Mouse (Mus musculus): ENCODE measurements around the gene Map4k3.

DNA sequence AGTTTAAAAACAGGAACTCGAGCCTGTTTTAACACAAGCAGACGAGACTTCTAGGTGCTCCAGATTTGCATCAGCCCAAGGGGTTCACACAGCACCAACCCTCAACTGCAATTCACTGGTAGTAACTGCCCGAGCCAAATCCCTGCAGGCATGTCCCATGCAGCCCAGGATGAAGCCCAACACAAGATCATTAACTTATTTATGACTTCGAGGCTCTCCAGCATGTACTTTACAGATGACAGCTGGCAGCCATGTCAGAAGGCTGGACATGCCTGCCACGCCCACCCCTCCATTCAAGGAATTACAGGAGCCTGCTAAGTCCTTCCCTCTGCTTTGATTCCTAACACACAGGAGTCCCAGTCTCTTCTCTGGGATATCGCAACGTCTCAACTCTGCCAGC lies 29.4 kb downstream of the Map4k3 start:
- no peak for TF ChIP-seq USF2 (IDR thresholded peaks at IDR 0.05; ENCODE audit: borderline replicate concordance in 1 of 2, insufficient read depth in 1 of 2, low read depth in 1 of 2, low read length in 2 of 2)
- no peak for TF ChIP-seq CHD2 (IDR thresholded peaks at IDR 0.05; ENCODE audit: low read length)
- TF ChIP-seq POLR2AphosphoS5 (IDR thresholded peaks at IDR 0.05; ENCODE audit: borderline replicate concordance, low read depth, low read length): no peak
- no peak for TF ChIP-seq POLR2A (IDR thresholded peaks at IDR 0.05; ENCODE audit: control insufficient read depth in 1 of 2, insufficient read depth in 1 of 2, low read depth in 1 of 2, low read length in 2 of 2, poor library complexity in 1 of 2)
